Mouse (Mus musculus) inflammation-experienced regulatory T-cells, adult 6 months (primary cell): Measurements from ENCODE around the gene Pex16. TPM values are rescaled to one million over a fixed set of nuclear protein-coding genes. Genes with fewer than 3 reads are reported as not detected.

Experiments
- ATAC-seq: one replicate; pipeline ENCODE4 v1.8.0; 2017
- polyA plus RNA-seq, 3 experiments: library from polyadenylated mRNA; unstranded; fragments of 100-300 nt; shearing (Covaris generic); gene quantifications; one replicate each; pipeline ENCODE4 v1.2.1; 2017

Gene Pex16
- polyA plus RNA-seq, 3 experiments from 2014 or later = 42.8 to 53.8 (median 53.3) TPM

- no peak for ATAC-seq
Observed at GRCm38 (mm10) chr2:92370821-92371805, 3.4 kb upstream of the Pex16 start.

- ATAC-seq = no peak
Observed at GRCm38 (mm10) chr2:92371971-92372690, 2.3 kb upstream of the Pex16 start.

GRCm38 (mm10) chr2:92372767-92373436, 1.6 kb upstream of the Pex16 start:
- ATAC-seq = no peak

GRCm38 (mm10) chr2:92373437-92373813, 1.1 kb upstream of the Pex16 start:
- ATAC-seq = no peak

GRCm38 (mm10) chr2:92375099-92375623, 685 bp downstream of the Pex16 start:
- ATAC-seq = peak; percentile 93

GRCm38 (mm10) chr2:92375788-92376187, 1.3 kb downstream of the Pex16 start:
- no peak for ATAC-seq

- no peak for ATAC-seq
Observed at GRCm38 (mm10) chr2:92376300-92376699, 1.8 kb downstream of the Pex16 start.

- no peak for ATAC-seq
Observed at GRCm38 (mm10) chr2:92377320-92377719, 2.8 kb downstream of the Pex16 start.

- ATAC-seq = peak; percentile 51
Observed at GRCm38 (mm10) chr2:92379783-92380494, 5.5 kb downstream of the Pex16 start.

- ATAC-seq = no peak
Observed at GRCm38 (mm10) chr2:92380495-92381050, 6.1 kb downstream of the Pex16 start.

- ATAC-seq = no peak
Observed at GRCm38 (mm10) chr2:92381161-92381560, 6.7 kb downstream of the Pex16 start.

GRCm38 (mm10) chr2:92381901-92382588, 7.6 kb downstream of the Pex16 start, which contains the start of gene 1700029I15Rik:
Gene 1700029I15Rik (plus strand): TSS chr2:92382538.
- no peak for ATAC-seq

GRCm38 (mm10) chr2:92382759-92383158, 8.3 kb downstream of the Pex16 start:
- ATAC-seq = no peak

- no peak for ATAC-seq
Observed at GRCm38 (mm10) chr2:92384101-92384500, 9.6 kb downstream of the Pex16 start.

- no peak for ATAC-seq
Observed at GRCm38 (mm10) chr2:92385113-92386051, 10.9 kb downstream of the Pex16 start.

- no peak for ATAC-seq
Observed at GRCm38 (mm10) chr2:92386821-92387570, 12.5 kb downstream of the Pex16 start.

GRCm38 (mm10) chr2:92387646-92388045, 13.2 kb downstream of the Pex16 start:
- ATAC-seq = no peak

- ATAC-seq = no peak
Observed at GRCm38 (mm10) chr2:92388081-92388517, 13.6 kb downstream of the Pex16 start.
